Mouse (Mus musculus) spleen, adult 2 months (tissue): ENCODE measurements around the gene Tpx2.

Source experiments
- CTCF ChIP-seq: fragments of 200-500 bp; IDR thresholded peaks from 2 replicates; pipeline ENCODE4 v1.5.1; 2011; ENCODE audit warnings: mild to moderate bottlenecking, inconsistent platforms; ENCODE audit not compliant: insufficient read depth, insufficient read length, insufficient replicate concordance; ENCODE audit errors: extremely low read depth
- POLR2A ChIP-seq: fragments of 200-500 bp; IDR thresholded peaks from 2 replicates; pipeline ENCODE4 v1.6.1; 2011; ENCODE audit warnings: low read depth, low read length, inconsistent platforms

GRCm38 (mm10) chr2:152903586-152903985 lies 55.8 kb downstream of the Tpx2 start:
- no peak for TF ChIP-seq CTCF
- TF ChIP-seq POLR2A, result no peak
